Mouse (Mus musculus) kidney, postnatal 0 days (tissue): ENCODE measurements around the gene Tpst1. TPM values are rescaled to one million over a fixed set of nuclear protein-coding genes. Genes with fewer than 3 reads are reported as not detected.
A peak's percentile ranks its signal among the peaks of the same experiment; 100 is the strongest.

Experiments used
- ATAC-seq: fragments of 200-750 bp; cut with Nextera tagmentation; replicated peaks from 2 replicates; pipeline ENCODE4 v1.8.0; 2017; ENCODE audit warnings: low read depth, moderate number of reproducible peaks, moderate TSS enrichment, moderate library complexity; ENCODE audit not compliant: low FRiP score
- DNase-seq: peaks from one replicate; pipeline ENCODE4 v3.0.0-alpha.2; 2016; ENCODE audit warnings: low spot score
- H3K27ac ChIP-seq: fragments of 300-500 bp; sonication (generic); 2 replicates; pipeline ENCODE4 v1.5.1; 2014; ENCODE audit warnings: mild to moderate bottlenecking
- H3K27me3 ChIP-seq: fragments of 300-500 bp; sonication (generic); 2 replicates; pipeline ENCODE4 v1.6.1; 2014; ENCODE audit warnings: low read length, mixed read lengths; ENCODE audit not compliant: insufficient read depth
- H3K36me3 ChIP-seq: fragments of 300-500 bp; sonication (generic); 2 replicates; pipeline ENCODE4 v1.6.1; 2014; ENCODE audit warnings: low read length, mixed read lengths; ENCODE audit not compliant: insufficient read depth
- H3K4me1 ChIP-seq: fragments of 300-500 bp; sonication (generic); replicated peaks from 2 replicates; pipeline ENCODE4 v1.6.1; 2014; ENCODE audit warnings: antibody characterized with exemption, low read length, mixed read lengths; ENCODE audit not compliant: insufficient read depth
- H3K4me2 ChIP-seq: fragments of 300-500 bp; sonication (generic); 2 replicates; pipeline ENCODE4 v1.6.1; 2014; ENCODE audit warnings: mild to moderate bottlenecking, low read length, moderate library complexity, mixed read lengths
- H3K4me3 ChIP-seq: fragments of 300-500 bp; sonication (generic); replicated peaks from 2 replicates; pipeline ENCODE4 v1.5.1; 2014; ENCODE audit warnings: low read depth, low read length
- H3K9ac ChIP-seq: fragments of 300-500 bp; sonication (generic); 2 replicates; pipeline ENCODE4 v1.6.1; 2014; ENCODE audit warnings: low read depth, low read length
- H3K9me3 ChIP-seq: fragments of 300-500 bp; sonication (generic); replicated peaks from 2 replicates; pipeline ENCODE4 v1.6.1; 2016; ENCODE audit warnings: low read length, inconsistent platforms, mixed read lengths
- CTCF ChIP-seq: IDR thresholded peaks from 2 replicates; pipeline ENCODE4 v1.5.1; 2016; ENCODE audit warnings: antibody characterized with exemption, low read depth, mild to moderate bottlenecking, moderate library complexity
- WGBS: fragments of 180-500 bp; shearing (Covaris S2); extraction: QIAGEN DNeasy Blood & Tissue Kit; methylation state at CpG from one replicate; pipeline ENCODE4 v1.1.7; 2014; 5-methylcytosine and 5-hydroxymethylcytosine counted together
- polyA plus RNA-seq: library from polyadenylated mRNA; unstranded; fragments of >200 nt; fragmentation: Nextera tagmentation; extraction: Ambion mirVana; gene quantifications from 2 replicates; pipeline ENCODE4 v1.2.1, GENCODE M21; 2015

The Tpst1 gene
- polyA plus RNA-seq, 1 experiment from 2014 or later: 66.5 TPM

DNA sequence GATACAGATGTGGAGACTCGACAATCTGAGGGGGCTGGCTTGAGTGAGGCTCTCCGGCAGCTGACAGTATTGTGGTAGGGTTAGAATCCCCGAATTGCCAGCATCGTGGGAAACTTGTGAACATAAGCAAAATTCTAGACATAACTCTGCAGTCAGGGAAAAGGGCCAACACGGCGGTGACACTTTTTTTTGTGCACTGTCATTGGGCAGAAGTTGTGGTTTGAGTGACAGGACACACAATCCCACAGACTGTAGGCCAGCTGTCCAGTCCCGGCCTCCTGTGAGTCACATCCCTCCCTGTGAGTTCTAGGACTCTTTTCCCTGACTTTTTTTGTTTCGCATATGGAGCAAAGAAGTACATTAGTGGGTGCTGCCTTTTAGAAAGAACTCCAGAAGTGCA is 72.8 kb downstream of the Tpst1 start:
- Histone ChIP-seq H3K27me3 (no peaks in the 10 kb centered on the region), H3K36me3 (peaks cover 7% of the 10 kb centered on the region; the same call in 1 of the 2 replicates), H3K4me2 (no peak overlapping the region), H3K9ac (no peak overlapping the region), H3K4me1 (peaks cover 5% of the 10 kb centered on the region; the same call in 1 of the 2 replicates), H3K4me3 (no peak overlapping the region), H3K27ac (no peak overlapping the region), H3K9me3 (no peaks in the 10 kb centered on the region)
- ATAC-seq: no peak
- WGBS: 80% methylated on average over 8 of the region's 8 CpGs
- no peak for TF ChIP-seq CTCF
- no peak for DNase-seq

GRCm38 (mm10) chr5:130149726-130150310 is 76.7 kb downstream of the Tpst1 start:
- H3K4me3 ChIP-seq: no peak overlapping the region
- H3K36me3 ChIP-seq: peaks cover 20% of the 10 kb centered on the region; the same call in 1 of the 2 replicates
- WGBS: 56% methylated on average over 7 of the region's 7 CpGs
- TF ChIP-seq CTCF: no peak
- no peak overlapping the region for H3K27ac ChIP-seq
- H3K4me2 ChIP-seq: no peak overlapping the region
- no peaks in the 10 kb centered on the region for H3K9me3 ChIP-seq
- DNase-seq (no peak), ATAC-seq (no peak)
- no peak overlapping the region for H3K9ac ChIP-seq
- no peaks in the 10 kb centered on the region for H3K27me3 ChIP-seq
- no peaks in the 10 kb centered on the region for H3K4me1 ChIP-seq

DNA sequence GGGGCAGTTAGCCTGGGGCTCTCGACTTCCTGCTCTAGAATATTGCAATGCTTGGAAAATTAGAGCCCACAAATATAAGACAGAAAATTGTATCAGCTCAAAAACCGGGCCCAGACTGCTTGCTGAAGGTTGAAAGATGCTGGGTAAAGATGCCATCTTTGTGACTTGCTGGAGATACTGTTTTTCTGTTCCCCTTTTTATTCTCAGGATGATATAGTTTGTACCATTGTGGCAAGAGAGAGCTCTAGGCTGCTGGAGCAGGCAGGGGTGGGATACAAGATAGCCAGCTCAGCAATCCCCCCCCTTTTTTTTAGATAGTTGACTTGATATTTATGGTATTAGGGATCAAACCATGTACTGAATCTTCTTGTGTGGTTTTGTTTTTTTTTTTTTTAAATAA is 81.2 kb downstream of the Tpst1 start:
- DNase-seq: no peak
- Histone ChIP-seq H3K36me3 (peaks cover 13% of the 10 kb centered on the region; the same call in 1 of the 2 replicates), H3K4me3 (no peak overlapping the region), H3K9me3 (no peaks in the 10 kb centered on the region), H3K27me3 (no peaks in the 10 kb centered on the region), H3K4me2 (no peak overlapping the region), H3K4me1 (no peaks in the 10 kb centered on the region), H3K9ac (no peak overlapping the region), H3K27ac (no peak overlapping the region)
- ATAC-seq: no peak
- WGBS: 86% methylated on average over 2 of the region's 2 CpGs
- no peak for TF ChIP-seq CTCF

DNA sequence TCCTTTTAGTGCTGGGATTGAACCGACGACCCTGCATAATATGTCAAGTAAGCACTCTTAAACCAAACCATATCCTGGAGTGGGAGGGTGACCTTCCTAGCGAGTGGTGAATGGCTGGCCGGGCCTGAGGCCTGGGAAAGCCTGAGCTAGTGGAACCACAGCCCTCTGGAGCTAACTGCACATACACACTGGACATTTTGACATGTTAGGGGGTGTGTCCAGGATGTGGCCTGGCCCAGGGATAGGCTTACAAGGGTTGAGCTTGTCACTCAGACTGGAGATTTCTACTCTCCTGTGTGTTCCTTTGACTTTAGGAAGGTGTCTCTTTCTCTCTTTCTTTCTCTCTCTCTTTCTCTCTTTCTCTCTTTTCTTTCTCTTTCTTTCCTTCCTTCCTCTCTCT is 85.4 kb downstream of the Tpst1 start:
- no peak for TF ChIP-seq CTCF
- Histone ChIP-seq H3K4me1 (no peaks in the 10 kb centered on the region), H3K27ac (no peak overlapping the region), H3K9me3 (no peaks in the 10 kb centered on the region), H3K4me2 (no peak overlapping the region), H3K27me3 (no peaks in the 10 kb centered on the region), H3K9ac (no peak overlapping the region), H3K36me3 (no peaks in the 10 kb centered on the region), H3K4me3 (no peak overlapping the region)
- ATAC-seq (no peak), DNase-seq (no peak)
- WGBS: 61% methylated on average over 4 of the region's 4 CpGs

GRCm38 (mm10) chr5:130159761-130160201 is 86.7 kb downstream of the Tpst1 start:
- TF ChIP-seq CTCF: no peak
- Histone ChIP-seq H3K9ac (no peak overlapping the region), H3K9me3 (no peaks in the 10 kb centered on the region), H3K4me3 (no peak overlapping the region), H3K36me3 (no peaks in the 10 kb centered on the region), H3K4me1 (no peaks in the 10 kb centered on the region), H3K27ac (no peak overlapping the region), H3K27me3 (no peaks in the 10 kb centered on the region), H3K4me2 (no peak overlapping the region)
- DNase-seq: no peak
- WGBS: 61% methylated on average over 7 of the region's 7 CpGs
- ATAC-seq: no peak

GRCm38 (mm10) chr5:130163670-130164069 is 90.5 kb downstream of the Tpst1 start:
- peak; percentile 88 for TF ChIP-seq CTCF
- no peak overlapping the region for H3K9ac ChIP-seq
- ATAC-seq: no peak
- peak; percentile 82 for DNase-seq
- H3K4me2 ChIP-seq: no peak overlapping the region
- no peak overlapping the region for H3K27ac ChIP-seq
- H3K27me3 ChIP-seq: no peaks in the 10 kb centered on the region
- no peaks in the 10 kb centered on the region for H3K4me1 ChIP-seq
- WGBS: 3% methylated on average over 7 of the region's 7 CpGs
- no peaks in the 10 kb centered on the region for H3K36me3 ChIP-seq
- no peaks in the 10 kb centered on the region for H3K9me3 ChIP-seq
- H3K4me3 ChIP-seq: no peak overlapping the region

DNA sequence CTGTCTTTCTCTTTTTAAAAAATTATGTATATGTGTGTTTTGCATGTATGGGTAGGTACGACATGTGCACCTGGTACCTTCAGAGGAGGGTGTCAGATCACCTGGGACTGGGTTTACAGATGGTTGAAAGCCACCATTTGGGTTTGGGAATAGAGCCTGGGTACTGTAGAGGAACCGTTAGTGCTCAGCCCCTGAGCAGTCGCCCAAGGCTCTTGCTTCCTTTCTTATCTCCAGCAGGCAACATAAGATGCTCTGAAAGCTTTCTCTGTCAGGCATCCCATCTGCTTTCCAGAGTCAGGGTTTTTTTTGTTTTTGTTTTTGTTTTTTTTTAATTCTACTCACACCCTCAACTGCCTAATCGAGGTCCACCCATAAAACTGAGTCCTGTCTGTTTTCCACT is 92.1 kb downstream of the Tpst1 start:
- Histone ChIP-seq H3K4me2 (no peak overlapping the region), H3K9ac (no peak overlapping the region), H3K27ac (no peak overlapping the region), H3K4me1 (no peaks in the 10 kb centered on the region), H3K9me3 (no peaks in the 10 kb centered on the region), H3K36me3 (no peaks in the 10 kb centered on the region), H3K27me3 (no peaks in the 10 kb centered on the region), H3K4me3 (no peak overlapping the region)
- DNase-seq (no peak), ATAC-seq (no peak)
- WGBS: 71% methylated on average over 4 of the region's 4 CpGs
- TF ChIP-seq CTCF: no peak
